Mouse (Mus musculus): ENCODE measurements around the gene Sdf4. TPM values are rescaled to one million over a fixed set of nuclear protein-coding genes. Genes with fewer than 3 reads are reported as not detected.

The Sdf4 gene
- total and polyA plus RNA-seq, 3 experiments, result 111 to 117 TPM; not detected in 1

- Histone ChIP-seq H3K27me3 (ENCODE audit: control insufficient read depth in 1 of 2, insufficient read depth in 2 of 2, low read length in 2 of 2) (no peaks in the 10 kb centered on the region), H3K9ac (ENCODE audit: control insufficient read depth, low read depth, low read length, poor library complexity, severe bottlenecking) (no peak overlapping the region), H3K79me2 (ENCODE audit: control insufficient read depth, insufficient read depth, low read length, poor library complexity) (no peaks in the 10 kb centered on the region), H3K4me3 (ENCODE audit: control insufficient read depth in 1 of 2, insufficient read depth in 1 of 2, low read depth in 2 of 2, low read length in 2 of 2) (no peak overlapping the region), H3K27ac (ENCODE audit: control insufficient read depth, low read depth, low read length) (no peak overlapping the region), H3K9me3 (replicated peaks; ENCODE audit: insufficient read depth, low read length) (no peaks in the 10 kb centered on the region), H3K36me3 (ENCODE audit: control insufficient read depth in 1 of 2, insufficient read depth in 2 of 2, low read length in 2 of 2) (peaks cover 0 to 9% of the 10 kb centered on the region in 2 experiments; a peak in 2 of 4 replicates), H3K4me1 (ENCODE audit: control insufficient read depth in 1 of 2, insufficient read depth in 2 of 2, low read length in 2 of 2) (no peaks in the 10 kb centered on the region)
- DNase-seq (ENCODE audit: low read depth, low spot score), result no peak
- no peak for TF ChIP-seq ZKSCAN1 (IDR thresholded peaks at IDR 0.05; ENCODE audit: low read depth, low read length)
- TF ChIP-seq TAL1 (IDR thresholded peaks at IDR 0.05; ENCODE audit: low read length), result no peak
- no peak for TF ChIP-seq CHD1 (IDR thresholded peaks at IDR 0.05; ENCODE audit: low read depth, low read length)
- no peak for TF ChIP-seq MAFK (IDR thresholded peaks at IDR 0.05; ENCODE audit: borderline replicate concordance, low read depth, low read length)
- TF ChIP-seq RAD21 (IDR thresholded peaks at IDR 0.05; ENCODE audit: low read depth, low read length), result no peak
- no peak for TF ChIP-seq ELF1 (IDR thresholded peaks at IDR 0.05; ENCODE audit: low read depth, low read length)
- TF ChIP-seq MYB (IDR thresholded peaks at IDR 0.05; ENCODE audit: low read depth, low read length), result no peak
- TF ChIP-seq ZMIZ1 (IDR thresholded peaks at IDR 0.05; ENCODE audit: low read depth, low read length), result no peak
- TF ChIP-seq KAT2A (conservative IDR thresholded peaks at IDR 0.05; ENCODE audit: low read depth, low read length), result no peak
- TF ChIP-seq MYC (IDR thresholded peaks at IDR 0.05; ENCODE audit: low read depth, low read length), result no peak
- TF ChIP-seq POLR2AphosphoS2 (IDR thresholded peaks at IDR 0.05; ENCODE audit: low read length), result no peak
- TF ChIP-seq MEF2A (IDR thresholded peaks at IDR 0.05; ENCODE audit: extremely low read depth, insufficient replicate concordance, low read depth, low read length, poor library complexity, severe bottlenecking), result no peak
- TF ChIP-seq NRF1 (IDR thresholded peaks at IDR 0.05; ENCODE audit: insufficient read depth, low read depth, low read length, poor library complexity, severe bottlenecking), result no peak
- TF ChIP-seq E2F4 (IDR thresholded peaks at IDR 0.05; ENCODE audit: borderline replicate concordance, low read depth, low read length), result no peak
- TF ChIP-seq TCF12 (IDR thresholded peaks at IDR 0.05; ENCODE audit: low read depth, low read length), result no peak
- no peak for TF ChIP-seq HCFC1 (IDR thresholded peaks at IDR 0.05; ENCODE audit: low read depth, low read length)
Observed at GRCm38 (mm10) chr4:156014436-156014835, 21.8 kb downstream of the Sdf4 start.

- Histone ChIP-seq H3K36me3 (ENCODE audit: control insufficient read depth in 1 of 2, insufficient read depth in 2 of 2, low read length in 2 of 2) (peaks cover 0 to 11% of the 10 kb centered on the region in 2 experiments; a peak in 3 of 4 replicates), H3K4me1 (ENCODE audit: control insufficient read depth in 1 of 2, insufficient read depth in 2 of 2, low read length in 2 of 2) (peaks cover 0 to 13% of the 10 kb centered on the region in 2 experiments; a peak in 3 of 4 replicates)
Observed at GRCm38 (mm10) chr4:156019771-156020170, 27.1 kb downstream of the Sdf4 start.

More at GRCm38 (mm10) chr4:156019771-156020170, 27.1 kb downstream of the Sdf4 start:
- Histone ChIP-seq H3K9ac (ENCODE audit: control insufficient read depth, low read depth, low read length, poor library complexity, severe bottlenecking) (no peak overlapping the region), H3K27me3 (ENCODE audit: control insufficient read depth in 1 of 2, insufficient read depth in 2 of 2, low read length in 2 of 2) (no peaks in the 10 kb centered on the region), H3K79me2 (ENCODE audit: control insufficient read depth, insufficient read depth, low read length, poor library complexity) (no peaks in the 10 kb centered on the region), H3K9me3 (replicated peaks; ENCODE audit: insufficient read depth, low read length) (no peaks in the 10 kb centered on the region), H3K4me3 (ENCODE audit: control insufficient read depth in 1 of 2, insufficient read depth in 1 of 2, low read depth in 2 of 2, low read length in 2 of 2) (no peak overlapping the region), H3K27ac (ENCODE audit: control insufficient read depth, low read depth, low read length) (no peak overlapping the region)
- TF ChIP-seq KAT2A (conservative IDR thresholded peaks at IDR 0.05; ENCODE audit: low read depth, low read length) (no peak), TAL1 (IDR thresholded peaks at IDR 0.05; ENCODE audit: low read length) (no peak), CHD1 (IDR thresholded peaks at IDR 0.05; ENCODE audit: low read depth, low read length) (no peak), SIN3A (IDR thresholded peaks at IDR 0.05; ENCODE audit: low read length) (no peak), CTCF (IDR thresholded peaks at IDR 0.05 in 2 of 3, conservative IDR thresholded peaks at IDR 0.05 in 1 of 3; ENCODE audit: control insufficient read depth in 1 of 3, insufficient read depth in 1 of 3, low read depth in 2 of 3, low read length in 3 of 3, poor library complexity in 1 of 3, severe bottlenecking in 1 of 3) (no peak), UBTF (IDR thresholded peaks at IDR 0.05; ENCODE audit: borderline replicate concordance, insufficient read depth, low read depth, low read length) (no peak), POLR2AphosphoS2 (IDR thresholded peaks at IDR 0.05; ENCODE audit: low read length) (no peak), NELFE (IDR thresholded peaks at IDR 0.05; ENCODE audit: low read depth, low read length) (no peak), MXI1 (IDR thresholded peaks at IDR 0.05; ENCODE audit: low read depth, low read length) (no peak), E2F4 (IDR thresholded peaks at IDR 0.05; ENCODE audit: borderline replicate concordance, low read depth, low read length) (no peak), GABPA (IDR thresholded peaks at IDR 0.05; ENCODE audit: low read depth, low read length) (no peak), ELF1 (IDR thresholded peaks at IDR 0.05; ENCODE audit: low read depth, low read length) (no peak), CHD2 (IDR thresholded peaks at IDR 0.05; ENCODE audit: low read length) (no peak), MAX (IDR thresholded peaks at IDR 0.05; ENCODE audit: low read length) (no peak), ZKSCAN1 (IDR thresholded peaks at IDR 0.05; ENCODE audit: low read depth, low read length) (no peak)
- DNase-seq (ENCODE audit: low read depth, low spot score), result no peak

Measured in MEL (cell line).